Mouse (Mus musculus): ENCODE data around the gene Sdk1.
"Not testable (repeated sequence)": the region's sequence is repeated elsewhere in the genome, so short reads cannot be mapped to it uniquely, and the experiment has no call there.

Gene Sdk1

GRCm38 (mm10) chr5:141636406-141636805, 395.1 kb downstream of the Sdk1 start:
- no peak for DNase-seq (ENCODE audit: low read depth, low spot score)

DNA sequence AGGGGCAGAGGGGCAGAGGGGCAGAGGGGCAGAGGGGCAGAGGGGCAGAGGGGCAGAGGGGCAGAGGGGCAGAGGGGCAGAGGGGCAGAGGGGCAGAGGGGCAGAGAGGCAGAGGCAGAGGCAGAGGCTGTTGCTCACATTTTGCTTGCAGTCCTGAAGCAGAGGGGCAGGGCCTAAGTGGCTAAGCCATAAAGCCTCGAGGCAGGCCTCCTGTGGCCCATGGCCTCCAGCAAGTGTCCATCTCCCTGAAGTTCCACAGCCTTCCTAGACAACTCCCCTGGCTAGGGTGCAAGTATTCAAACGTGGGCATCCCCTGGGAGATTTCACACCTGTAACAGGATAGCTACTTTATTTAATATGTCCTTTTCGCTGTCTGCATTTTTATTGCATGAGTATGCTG, 395.8 kb downstream of the Sdk1 start:
- DNase-seq (ENCODE audit: low read depth, low spot score): not testable (repeated sequence)

- no peak for DNase-seq (ENCODE audit: low read depth, low spot score)
These were observed 404.4 kb downstream of the Sdk1 start for GRCm38 (mm10) chr5:141645671-141646070.

DNA sequence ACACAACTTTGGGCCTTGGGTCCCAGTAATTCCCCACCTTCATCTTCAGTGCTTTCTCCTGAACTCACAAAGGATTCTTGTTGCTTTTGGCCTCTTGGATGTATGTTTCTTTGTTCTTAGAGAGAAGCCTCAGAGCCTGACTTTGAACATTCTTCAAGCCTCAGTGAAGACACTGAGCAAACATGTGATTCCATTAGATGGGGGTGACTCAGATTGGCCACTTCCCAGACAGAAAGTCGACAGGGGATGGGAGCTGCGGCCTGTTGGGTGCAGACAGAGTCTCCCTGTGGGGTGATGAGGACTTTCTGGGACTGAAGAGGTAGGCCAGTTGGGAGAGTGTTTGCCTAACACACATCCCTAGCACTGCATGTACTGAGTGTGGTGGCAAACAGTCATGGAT, 405.3 kb downstream of the Sdk1 start:
- no peak for DNase-seq (ENCODE audit: low read depth, low spot score)

- no peak for DNase-seq (ENCODE audit: low read depth, low spot score)
These were observed 408.6 kb downstream of the Sdk1 start for GRCm38 (mm10) chr5:141649831-141650375.

DNA sequence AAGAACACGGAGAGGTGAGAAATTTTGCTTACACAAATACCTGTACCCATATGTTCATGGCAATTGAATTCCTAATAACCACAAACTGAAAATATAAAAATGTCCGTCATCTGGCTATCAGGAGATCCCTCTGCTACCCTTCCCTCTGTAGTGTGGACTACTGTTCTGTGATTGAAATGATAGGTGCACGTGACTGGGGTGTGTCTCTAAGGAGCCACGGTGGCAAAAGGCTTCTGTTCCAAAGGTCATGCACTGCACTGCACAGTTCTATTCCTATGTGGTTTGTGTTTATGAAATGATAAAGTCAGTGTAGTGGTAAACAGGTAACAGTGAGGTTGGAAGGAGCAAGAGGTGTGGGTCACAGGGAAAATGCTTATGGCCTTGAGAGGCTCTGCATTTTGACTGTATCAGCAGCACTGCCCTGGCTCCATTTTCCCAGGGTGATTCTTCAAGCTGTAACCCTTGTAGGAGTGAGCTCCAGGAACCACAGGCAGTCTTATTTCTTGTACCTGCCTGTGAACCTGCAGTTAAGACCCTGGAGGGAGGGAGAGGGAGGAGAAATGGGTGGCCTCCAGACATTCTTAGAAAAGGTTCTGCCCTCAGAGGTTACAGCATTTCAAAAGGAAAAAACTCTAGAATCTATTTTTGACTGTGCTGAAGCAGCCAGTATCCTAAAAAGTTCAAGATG, 410.5 kb downstream of the Sdk1 start:
- DNase-seq (ENCODE audit: low read depth, low spot score): no peak

GRCm38 (mm10) chr5:141676371-141676770, 435.1 kb downstream of the Sdk1 start:
- no peak for DNase-seq (ENCODE audit: low read depth, low spot score)

DNA sequence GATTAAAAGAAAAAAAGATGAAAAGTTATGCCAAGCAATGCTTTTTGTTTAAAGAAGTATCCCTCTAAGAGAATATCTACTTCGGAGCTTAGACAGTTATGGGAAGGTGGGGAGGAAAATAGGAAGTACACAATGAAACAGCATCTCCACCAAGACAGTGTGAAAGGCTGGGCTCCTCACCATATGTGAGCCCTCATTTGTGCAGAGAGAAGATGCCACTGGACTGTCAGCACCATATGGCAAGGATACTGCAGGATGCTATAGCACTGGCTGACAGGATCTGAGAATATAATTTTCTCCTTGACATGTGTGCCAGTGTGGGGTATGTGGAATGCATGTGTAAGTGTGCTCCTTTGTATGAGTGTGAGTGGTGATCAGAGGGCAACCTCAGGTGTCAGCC, 435.7 kb downstream of the Sdk1 start:
- DNase-seq (ENCODE audit: low read depth, low spot score): no peak

- no peak for DNase-seq (ENCODE audit: low read depth, low spot score)
These were observed 436.6 kb downstream of the Sdk1 start for GRCm38 (mm10) chr5:141677841-141678240.

DNA sequence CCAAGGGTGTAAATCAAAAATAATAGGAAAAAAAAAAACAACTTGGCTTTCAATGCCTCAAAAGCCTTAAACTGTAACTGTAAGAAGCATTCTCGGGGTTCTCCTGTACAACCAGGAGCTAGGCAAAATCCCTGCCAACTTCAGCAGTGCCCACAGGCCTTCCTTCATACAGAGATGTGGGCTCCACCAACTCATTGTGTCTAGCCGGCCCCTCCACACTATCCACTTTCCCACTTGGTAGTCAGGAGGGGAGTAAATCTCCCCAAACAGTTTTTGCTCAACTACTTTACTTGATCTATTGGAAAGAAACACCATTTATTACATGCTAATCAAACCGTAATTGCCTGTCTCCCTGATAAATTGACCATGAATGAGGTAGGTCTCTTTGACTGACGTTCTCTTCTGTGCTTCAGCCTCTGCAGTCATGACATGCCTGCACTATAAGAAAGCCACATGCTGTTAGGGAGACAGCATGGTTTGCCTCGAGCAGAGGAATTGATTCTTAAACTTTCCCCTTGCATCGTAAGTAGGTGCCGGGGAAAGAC, 445.7 kb downstream of the Sdk1 start:
- no peak for DNase-seq (ENCODE audit: low read depth, low spot score)

DNA sequence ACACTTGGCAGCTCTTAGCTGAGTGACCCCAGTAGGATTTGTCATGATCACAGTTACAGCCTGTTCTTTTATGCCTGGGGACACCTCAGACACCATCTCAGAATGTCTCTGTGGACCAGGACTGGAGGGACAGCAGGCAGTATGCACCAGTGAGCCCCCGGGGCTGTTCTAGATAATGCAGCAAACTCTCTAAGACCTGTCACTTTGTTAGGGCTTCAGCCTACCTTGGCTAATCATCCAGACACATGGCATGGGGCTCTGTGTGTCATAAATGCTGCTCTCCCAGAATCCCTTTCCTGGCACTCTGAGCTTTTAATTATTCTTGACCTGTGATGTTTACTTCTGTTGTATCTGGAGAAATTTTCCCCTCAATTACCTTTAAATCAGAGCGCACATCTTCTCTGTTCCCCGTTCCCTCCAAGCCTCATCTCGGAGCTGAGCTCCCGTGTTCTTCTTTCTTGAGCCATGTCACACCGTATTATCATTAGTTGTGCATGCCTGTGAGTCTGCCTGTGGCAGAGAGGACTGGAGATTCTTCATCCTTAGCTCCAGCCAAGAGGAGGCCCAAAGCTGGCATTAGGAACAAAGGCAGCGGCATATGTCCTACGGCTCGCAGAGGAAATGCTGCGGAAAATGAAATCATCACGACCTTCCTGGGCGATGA, 448.3 kb downstream of the Sdk1 start:
- DNase-seq (ENCODE audit: low read depth, low spot score): no peak

DNA sequence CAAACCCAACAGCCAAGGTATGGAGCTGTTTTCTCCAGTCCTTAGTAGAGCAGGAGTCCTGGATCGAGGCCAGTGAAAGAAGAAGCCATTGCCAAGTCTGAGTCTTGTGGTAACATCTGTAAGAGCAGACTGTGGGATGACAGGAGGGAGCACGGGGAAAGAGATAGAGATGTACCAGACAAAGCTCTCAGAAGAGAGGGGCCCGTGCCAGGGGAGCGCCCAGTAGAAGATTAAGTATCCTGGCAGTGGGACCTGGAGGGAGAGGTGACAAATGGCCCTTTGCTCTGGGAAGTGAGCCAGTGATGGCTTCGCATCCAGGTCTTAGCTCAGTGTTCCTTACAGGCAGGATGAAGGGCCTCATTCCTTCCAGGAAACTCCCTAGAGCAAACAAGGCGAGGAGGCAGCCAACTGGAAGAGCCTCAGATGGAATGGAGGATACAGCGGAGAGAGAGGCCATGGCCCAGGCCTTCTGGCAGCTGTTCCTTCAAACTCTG, 450.2 kb downstream of the Sdk1 start:
- DNase-seq (ENCODE audit: low read depth, low spot score): no peak

GRCm38 (mm10) chr5:141693716-141694115, 452.4 kb downstream of the Sdk1 start:
- DNase-seq (ENCODE audit: low read depth, low spot score): no peak

DNA sequence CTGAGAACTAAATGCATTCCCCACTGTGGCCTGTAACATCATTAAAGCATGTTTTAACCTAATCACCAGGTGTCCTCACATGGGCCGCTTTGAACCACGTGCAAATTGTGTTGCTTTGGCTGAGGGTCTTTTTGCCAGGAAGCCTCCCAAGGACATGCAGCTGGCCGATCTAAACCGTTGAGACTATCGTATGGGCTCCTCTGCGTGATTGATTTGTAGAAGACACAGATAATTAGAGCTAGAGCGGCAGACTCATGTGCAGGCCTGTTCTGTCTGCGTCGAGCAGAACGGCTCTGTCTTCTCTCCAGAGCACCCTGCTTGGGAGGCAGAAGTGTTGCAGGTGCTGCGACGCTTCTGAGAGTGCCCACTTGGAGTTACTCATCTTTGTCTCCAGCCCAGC, 453.6 kb downstream of the Sdk1 start:
- no peak for DNase-seq (ENCODE audit: low read depth, low spot score)

- no peak for DNase-seq (ENCODE audit: low read depth, low spot score)
These were observed 457.1 kb downstream of the Sdk1 start for GRCm38 (mm10) chr5:141698406-141698805.

- DNase-seq (ENCODE audit: low read depth, low spot score): peak; percentile 39
These were observed 479.5 kb downstream of the Sdk1 start for GRCm38 (mm10) chr5:141720751-141721150.

DNA sequence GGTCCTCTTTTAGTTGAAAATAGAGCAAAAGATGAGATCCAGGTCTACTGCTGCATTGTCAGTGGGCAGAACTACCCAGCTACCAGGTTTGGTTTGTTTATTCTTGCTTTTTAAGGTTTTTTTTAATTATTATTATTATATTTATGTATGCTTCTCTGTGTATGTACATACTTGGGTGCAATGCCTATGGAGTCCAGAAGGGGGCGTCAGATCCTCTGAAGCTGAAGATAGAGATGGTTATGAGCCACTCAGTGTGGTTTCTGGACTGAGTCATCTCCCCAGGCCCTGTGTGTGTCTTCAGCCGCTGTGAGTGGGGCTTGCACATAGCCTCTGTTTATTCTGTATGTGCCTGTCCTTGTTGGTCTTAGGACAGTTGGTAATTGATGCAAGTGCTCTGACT, 486.7 kb downstream of the Sdk1 start:
- DNase-seq (ENCODE audit: low read depth, low spot score): no peak

GRCm38 (mm10) chr5:141730006-141730405, 488.7 kb downstream of the Sdk1 start:
- DNase-seq (ENCODE audit: low read depth, low spot score): no peak

DNA sequence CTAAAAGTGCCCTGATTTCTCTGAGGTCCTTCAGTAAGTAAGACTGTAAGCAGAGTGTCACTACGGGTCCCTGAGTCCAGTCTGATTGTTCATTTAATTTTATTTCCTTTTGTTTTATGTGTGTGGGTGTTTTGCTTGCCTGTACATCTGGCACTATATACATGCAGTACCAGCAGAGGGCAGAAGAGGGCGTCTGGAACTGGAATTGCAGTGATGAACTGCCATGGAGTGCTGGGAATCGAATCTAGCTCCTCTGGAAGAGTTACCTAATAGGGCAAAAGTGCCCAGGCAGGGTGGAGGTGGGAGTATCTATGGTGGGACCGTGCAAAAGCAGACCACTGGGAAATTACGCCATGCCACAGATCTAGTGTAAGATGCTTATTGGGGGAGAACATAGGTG, 497.4 kb downstream of the Sdk1 start:
- DNase-seq (ENCODE audit: low read depth, low spot score): no peak

- DNase-seq (ENCODE audit: low read depth, low spot score): no peak
These were observed 507.5 kb downstream of the Sdk1 start for GRCm38 (mm10) chr5:141748793-141749192.

GRCm38 (mm10) chr5:141754278-141754677, 513.0 kb downstream of the Sdk1 start:
- peak; percentile 4 for DNase-seq (ENCODE audit: low read depth, low spot score)

DNA sequence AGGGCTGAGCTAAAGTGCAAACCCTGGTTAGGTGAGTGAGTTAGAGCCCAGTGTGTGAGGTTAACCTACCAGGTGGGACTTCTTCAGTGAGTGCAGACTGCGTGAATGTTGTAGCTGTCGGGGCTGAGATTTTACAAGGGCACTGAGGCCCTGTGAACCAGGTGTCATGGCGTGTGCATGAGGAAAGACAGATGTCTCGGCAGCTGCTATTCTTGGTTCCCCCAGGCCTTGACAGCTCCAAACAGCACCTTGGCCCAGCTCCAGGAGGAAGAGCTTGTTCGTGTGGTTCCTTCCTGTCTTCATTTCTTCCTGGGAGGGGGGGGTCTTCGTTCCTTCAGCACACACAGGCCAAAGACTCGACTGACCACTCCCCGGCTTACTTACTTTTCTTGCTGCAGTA, 517.6 kb downstream of the Sdk1 start:
- DNase-seq (ENCODE audit: low read depth, low spot score): peak; percentile 23

DNA sequence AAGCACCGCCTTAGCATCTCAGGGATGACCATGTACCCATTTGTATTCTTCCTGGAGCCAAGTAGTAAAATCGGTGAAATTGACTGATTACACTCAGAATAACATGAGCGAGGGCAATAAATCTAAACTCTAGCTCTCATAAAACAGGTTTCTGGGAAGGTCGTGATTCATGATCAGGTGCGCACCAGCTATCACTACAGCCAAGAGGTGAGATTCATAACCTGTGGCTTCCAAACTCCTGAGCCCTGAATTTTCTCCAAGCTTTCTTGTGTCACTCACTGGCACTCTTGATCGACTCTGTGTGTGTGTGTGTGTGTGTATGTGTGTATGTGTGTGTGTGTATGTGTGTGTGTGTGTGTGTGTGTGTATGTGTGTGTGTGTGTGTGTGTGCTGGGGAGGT, 522.8 kb downstream of the Sdk1 start:
- no peak for DNase-seq (ENCODE audit: low read depth, low spot score)
